Mouse (Mus musculus) megakaryocyte, embryonic 14.5 days (primary cell): Measurements from ENCODE around the gene Trcg1.

Source experiments
- FLI1 ChIP-seq: IDR thresholded peaks from 2 replicates; pipeline ENCODE4 v1.6.1; 2012; ENCODE audit warnings: low read length, inconsistent platforms, mixed read lengths
- GATA1 ChIP-seq: IDR thresholded peaks from 3 replicates; pipeline ENCODE4 v1.6.1; 2012; ENCODE audit warnings: mixed read lengths, low read length, inconsistent platforms, borderline replicate concordance

- no peak for TF ChIP-seq GATA1
- TF ChIP-seq FLI1: no peak
Observed at GRCm38 (mm10) chr9:57237705-57238104, 1.3 kb downstream of the Trcg1 start.
